In the genomic region with DNA sequence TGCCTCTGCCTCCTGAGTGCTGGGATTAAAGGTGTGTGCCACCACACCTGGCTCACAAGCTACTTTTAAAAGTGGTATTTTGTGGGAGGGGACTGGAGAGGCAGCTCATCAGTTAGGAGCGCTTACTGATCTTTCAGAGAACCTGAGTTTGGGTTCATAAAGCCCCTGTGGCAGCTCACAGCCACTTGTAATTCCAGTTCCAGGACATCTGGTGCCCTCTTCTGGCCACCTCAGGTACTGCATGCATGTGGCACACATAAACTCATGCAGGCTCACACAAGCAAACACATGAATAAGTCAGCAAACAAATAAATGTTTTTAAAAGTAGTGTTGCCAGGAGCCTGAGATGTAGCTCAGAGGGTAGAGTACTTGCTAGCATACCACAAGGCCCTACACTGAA, we compare ENCODE assay signal across 14 mouse cellular contexts. TPM values are rescaled to one million over a fixed set of nuclear protein-coding genes. Genes with fewer than 3 reads are reported as not detected.
DNase-seq lines count a peak whose midpoint lies in the region; ATAC-seq and TF ChIP-seq lines count a peak whose summit lies in the region.
"Had no signal": no experiment of that assay in that cellular context is flagged by ENCODE, and none has a peak within 500 bp of the region (broad histone marks: within the 10 kb centered on the region; RNA-seq: fewer than 3 reads in every experiment).

No protein-coding gene starts in this region.

- no peak overlapping the region for H3K4me3 ChIP-seq in limb, embryonic 11.5 days (ENCODE audit: low read depth, low read length)
- no peak overlapping the region for H3K4me3 ChIP-seq in limb, embryonic 10.5 days
- no peak overlapping the region for H3K4me3 ChIP-seq in ES-Bruce4 (ENCODE audit: low read depth, low read length)
- no peak overlapping the region for H3K4me3 ChIP-seq in hindbrain, embryonic 12.5 days
- H3K4me3 ChIP-seq: embryonic facial prominence, embryonic 13.5 days; hindbrain, embryonic 15.5 days; limb, embryonic 12.5 days had no signal

- peaks cover 35% of the 10 kb centered on the region for H3K4me1 ChIP-seq in limb, embryonic 11.5 days (ENCODE audit: control insufficient read depth, insufficient read depth, low read length)
- H3K4me1 ChIP-seq in limb, embryonic 10.5 days: peaks cover 56% of the 10 kb centered on the region
- H3K4me1 ChIP-seq in ES-Bruce4 (ENCODE audit: control insufficient read depth, insufficient read depth, low read length): no peaks in the 10 kb centered on the region
- H3K4me1 ChIP-seq in hindbrain, embryonic 12.5 days: peaks cover 18% of the 10 kb centered on the region
- H3K4me1 ChIP-seq: hindbrain, embryonic 15.5 days had no signal

- no peak overlapping the region for H3K4me2 ChIP-seq in limb, embryonic 11.5 days (ENCODE audit: low read depth, severe bottlenecking)
- no peak overlapping the region for H3K4me2 ChIP-seq in hindbrain, embryonic 12.5 days (replicated peaks)
- H3K4me2 ChIP-seq: embryonic facial prominence, embryonic 13.5 days; hindbrain, embryonic 15.5 days; limb, embryonic 12.5 days had no signal

- no peak overlapping the region for H3K27ac ChIP-seq in limb, embryonic 11.5 days (replicated peaks; ENCODE audit: low read depth, low read length)
- no peak overlapping the region for H3K27ac ChIP-seq in limb, embryonic 10.5 days
- H3K27ac ChIP-seq in ES-Bruce4 (ENCODE audit: insufficient read depth, low read length): no peak overlapping the region
- no peak overlapping the region for H3K27ac ChIP-seq in hindbrain, embryonic 12.5 days
- H3K27ac ChIP-seq: embryonic facial prominence, embryonic 13.5 days; hindbrain, embryonic 15.5 days; limb, embryonic 12.5 days had no signal

- peak; percentile 40 for TF ChIP-seq CTCF in ES-Bruce4 (IDR thresholded peaks at IDR 0.05; ENCODE audit: low read depth, low read length)

- H3K9me3 ChIP-seq in limb, embryonic 11.5 days (ENCODE audit: control insufficient read depth, low read length): peaks cover 4% of the 10 kb centered on the region; the same call in 1 of the 2 replicates
- no peaks in the 10 kb centered on the region for H3K9me3 ChIP-seq in limb, embryonic 10.5 days (replicated peaks)
- peaks cover 4% of the 10 kb centered on the region; the same call in 1 of the 2 replicates for H3K9me3 ChIP-seq in ES-Bruce4 (replicated peaks; ENCODE audit: control insufficient read depth, insufficient read depth, low read length, poor library complexity, severe bottlenecking)
- no peaks in the 10 kb centered on the region for H3K9me3 ChIP-seq in hindbrain, embryonic 12.5 days (replicated peaks)
- H3K9me3 ChIP-seq: hindbrain, embryonic 15.5 days had no signal

- no peak for TF ChIP-seq POLR2A in ES-Bruce4 (IDR thresholded peaks at IDR 0.05; ENCODE audit: insufficient read depth, low read length)

- 95% methylated on average over 1 of the region's 1 CpGs for WGBS in limb, embryonic 11.5 days
- 91% methylated on average over 1 of the region's 1 CpGs for WGBS in limb, embryonic 10.5 days
- WGBS in hindbrain, embryonic 12.5 days: 97% methylated on average over 1 of the region's 1 CpGs

- no peak for TF ChIP-seq EP300 in ES-Bruce4 (IDR thresholded peaks at IDR 0.05; ENCODE audit: insufficient read depth, low read depth, low read length)

- H3K9ac ChIP-seq in limb, embryonic 11.5 days (ENCODE audit: low read length): no peak overlapping the region
- H3K9ac ChIP-seq in ES-Bruce4 (ENCODE audit: low read depth, poor library complexity, severe bottlenecking): no peak overlapping the region
- no peak overlapping the region for H3K9ac ChIP-seq in hindbrain, embryonic 12.5 days
- H3K9ac ChIP-seq: embryonic facial prominence, embryonic 13.5 days; hindbrain, embryonic 15.5 days; limb, embryonic 12.5 days had no signal

- H3K36me3 ChIP-seq in limb, embryonic 11.5 days (ENCODE audit: control insufficient read depth, insufficient read depth, low read length): no peaks in the 10 kb centered on the region
- no peaks in the 10 kb centered on the region for H3K36me3 ChIP-seq in limb, embryonic 10.5 days
- no peaks in the 10 kb centered on the region for H3K36me3 ChIP-seq in ES-Bruce4 (ENCODE audit: control insufficient read depth, insufficient read depth, low read length, poor library complexity, severe bottlenecking)
- no peaks in the 10 kb centered on the region for H3K36me3 ChIP-seq in hindbrain, embryonic 12.5 days
- H3K36me3 ChIP-seq: embryonic facial prominence, embryonic 13.5 days; hindbrain, embryonic 15.5 days; limb, embryonic 12.5 days had no signal

- ATAC-seq in limb, embryonic 11.5 days (ENCODE audit: insufficient number of reproducible peaks, low FRiP score, low TSS enrichment, low read depth): no peak
- ATAC-seq in hindbrain, embryonic 12.5 days (ENCODE audit: low FRiP score): no peak
- ATAC-seq: activated CD4-positive, CD25-positive, alpha-beta regulatory T cell, adult 4 months had no signal

- H3K27me3 ChIP-seq in limb, embryonic 11.5 days (ENCODE audit: control insufficient read depth, insufficient read depth, low read length): peaks cover 14% of the 10 kb centered on the region
- H3K27me3 ChIP-seq in limb, embryonic 10.5 days (ENCODE audit: low read depth, poor library complexity, severe bottlenecking): peaks cover 74% of the 10 kb centered on the region
- H3K27me3 ChIP-seq in ES-Bruce4 (ENCODE audit: control insufficient read depth, insufficient read depth, low read length, poor library complexity, severe bottlenecking): no peaks in the 10 kb centered on the region
- H3K27me3 ChIP-seq in hindbrain, embryonic 12.5 days: peaks cover 88% of the 10 kb centered on the region

- DNase-seq in limb, embryonic 11.5 days (ENCODE audit: low spot score): peak; percentile 65
- DNase-seq in limb, embryonic 10.5 days (ENCODE audit: low spot score): no peak
- DNase-seq in A20 (ENCODE audit: low read depth, low spot score): peak; percentile 52
- DNase-seq in c-Kit-positive CD71-positive TER-119-positive erythroid progenitor cells, embryonic 14.5 days (ENCODE audit: low spot score): peak; percentile 27
- DNase-seq in left cerebral cortex, adult 9 months (ENCODE audit: low spot score in 2 of 2): no peak
- DNase-seq: cerebellum, adult 11 months; thymus, adult 18-20 months had no signal

RNA-seq across cellular contexts. Expression of gene Pitx1, which starts 7.7 kb away (rescaled TPM):
- polyA plus RNA-seq in limb, embryonic 11.5 days (2014; fragmentation: Nextera tagmentation; extraction: Ambion mirVana): 155 and 197 TPM in 2 replicates
- polyA plus RNA-seq in limb, embryonic 10.5 days (2016; fragmentation: Nextera tagmentation; extraction: Ambion mirVana): 77.9 and 151 TPM in 2 replicates
- 0.27 and 0.33 TPM in 2 replicates for polyA plus RNA-seq in ES-Bruce4 (2011; ENCODE audit: insufficient read depth, insufficient read length, low read depth, missing spikeins)
- polyA plus RNA-seq in hindbrain, embryonic 12.5 days (2016; fragmentation: Nextera tagmentation; extraction: Ambion mirVana): 0.61 and 0.81 TPM in 2 replicates
- polyA plus RNA-seq: activated CD4-positive, CD25-positive, alpha-beta regulatory T cell, adult 4 months had no signal

RNA-seq across cellular contexts. Expression of gene Catsper3, which starts 59.3 kb away (rescaled TPM):
- polyA plus RNA-seq in limb, embryonic 11.5 days (2014; fragmentation: Nextera tagmentation; extraction: Ambion mirVana): 0.19 TPM in 1 of 2 replicates, not detected in the other
- 0.25 TPM in 1 of 2 replicates, not detected in the other for polyA plus RNA-seq in limb, embryonic 10.5 days (2016; fragmentation: Nextera tagmentation; extraction: Ambion mirVana)
- 0.61 TPM in 1 of 2 replicates, not detected in the other for polyA plus RNA-seq in ES-Bruce4 (2011; ENCODE audit: insufficient read depth, insufficient read length, low read depth, missing spikeins)
- not detected in 2 replicates for polyA plus RNA-seq in hindbrain, embryonic 12.5 days (2016; fragmentation: Nextera tagmentation; extraction: Ambion mirVana)
- polyA plus RNA-seq: embryonic facial prominence, embryonic 13.5 days; hindbrain, embryonic 15.5 days; neural tube, embryonic 11.5 days had no signal

Comparison
In these comparisons a context has a peak if more than half of its experiments do, and no peak if none do; other contexts are left out.
1. DNase-seq: peak in limb, embryonic 11.5 days (single experiment), A20 (single experiment) and c-Kit-positive CD71-positive TER-119-positive erythroid progenitor cells, embryonic 14.5 days (single experiment); none in limb, embryonic 10.5 days (single experiment) and left cerebral cortex, adult 9 months (0 of 2).
2. RNA of gene Pitx1, which starts 7.7 kb away (polyA plus RNA-seq): 155 to 197 TPM in limb, embryonic 11.5 days and 77.9 to 151 TPM in limb, embryonic 10.5 days; 0.61 to 0.81 TPM in hindbrain, embryonic 12.5 days and 0.27 to 0.33 TPM in ES-Bruce4; every median in the first group is over 10 times any median in the second.